Mouse (Mus musculus) liver, embryonic 14.5 days (tissue): ENCODE data around the gene Slc12a6.

Experiments used
- CTCF ChIP-seq: IDR thresholded peaks from 2 replicates; pipeline ENCODE4 v1.5.1; 2016; ENCODE audit warnings: antibody characterized with exemption, low read depth, control low read depth
- EP300 ChIP-seq: IDR thresholded peaks from 2 replicates; pipeline ENCODE4 v1.6.1; 2016; ENCODE audit warnings: antibody characterized with exemption, low read depth

GRCm38 (mm10) chr2:112373141-112373540 lies 107.5 kb downstream of the Slc12a6 start:
- TF ChIP-seq CTCF (no peak), EP300 (no peak)
